In the genomic region with DNA sequence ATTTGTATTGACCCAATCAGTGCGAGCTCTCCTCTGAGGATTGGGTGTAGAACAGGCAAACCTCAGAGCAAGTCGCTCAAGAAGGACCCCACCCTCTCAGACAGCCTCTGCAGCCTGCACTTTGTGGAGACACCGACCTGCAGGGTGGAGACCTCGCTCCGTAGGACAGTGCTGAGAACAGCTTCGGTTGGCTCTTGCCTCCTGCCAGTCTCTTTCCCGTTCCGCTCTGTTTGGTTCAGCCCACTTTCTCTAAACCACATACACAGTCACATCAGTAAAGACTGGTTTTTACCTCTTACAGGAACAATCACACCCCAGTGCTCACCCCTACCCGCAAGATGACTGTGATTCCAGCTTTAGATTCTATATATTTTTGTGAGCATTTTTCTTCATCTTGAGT, we compare ENCODE assay signal across 24 mouse cellular contexts.
DNase-seq lines count a peak whose midpoint lies in the region; ATAC-seq lines count a peak whose summit lies in the region.
"Had no signal": no experiment of that assay in that cellular context is flagged by ENCODE, and none has a peak within 500 bp of the region (broad histone marks: within the 10 kb centered on the region; RNA-seq: fewer than 3 reads in every experiment).

No protein-coding gene starts in this region.

- H3K27me3 ChIP-seq in hindbrain, embryonic 16.5 days (replicated peaks; ENCODE audit: control insufficient read depth, insufficient read depth, low read length) = no peaks in the 10 kb centered on the region
- no peaks in the 10 kb centered on the region for H3K27me3 ChIP-seq in hindbrain, embryonic 13.5 days
- H3K27me3 ChIP-seq in midbrain, embryonic 11.5 days (ENCODE audit: control insufficient read depth, insufficient read depth, low read length) = no peaks in the 10 kb centered on the region
- no peaks in the 10 kb centered on the region for H3K27me3 ChIP-seq in midbrain, embryonic 15.5 days (replicated peaks)
- H3K27me3 ChIP-seq: forebrain, embryonic 13.5 days; liver, embryonic 13.5 days; megakaryocyte, embryonic 14.5 days; neural tube, embryonic 12.5 days had no signal

- H3K4me1 ChIP-seq in hindbrain, embryonic 16.5 days (ENCODE audit: control insufficient read depth, insufficient read depth, low read depth, low read length) = peaks cover 2% of the 10 kb centered on the region; the same call in 1 of the 2 replicates
- H3K4me1 ChIP-seq in hindbrain, embryonic 13.5 days (replicated peaks) = peaks cover 12% of the 10 kb centered on the region; the same call in 1 of the 2 replicates
- no peaks in the 10 kb centered on the region for H3K4me1 ChIP-seq in midbrain, embryonic 11.5 days (ENCODE audit: control insufficient read depth, insufficient read depth, low read length)
- no peaks in the 10 kb centered on the region for H3K4me1 ChIP-seq in midbrain, embryonic 15.5 days
- H3K4me1 ChIP-seq: forebrain, embryonic 13.5 days; liver, embryonic 13.5 days had no signal

- H3K9me3 ChIP-seq in hindbrain, embryonic 16.5 days (ENCODE audit: control insufficient read depth, low read length) = no peaks in the 10 kb centered on the region
- no peaks in the 10 kb centered on the region for H3K9me3 ChIP-seq in hindbrain, embryonic 13.5 days
- no peaks in the 10 kb centered on the region for H3K9me3 ChIP-seq in midbrain, embryonic 11.5 days (ENCODE audit: control insufficient read depth, low read length)
- H3K9me3 ChIP-seq in midbrain, embryonic 15.5 days = no peaks in the 10 kb centered on the region
- H3K9me3 ChIP-seq: forebrain, embryonic 13.5 days; neural tube, embryonic 12.5 days had no signal

- 70% methylated on average over 9 of the region's 9 CpGs for WGBS in hindbrain, embryonic 16.5 days
- 75% methylated on average over 9 of the region's 9 CpGs for WGBS in hindbrain, embryonic 13.5 days
- 71% methylated on average over 9 of the region's 9 CpGs for WGBS in midbrain, embryonic 11.5 days
- 77% methylated on average over 9 of the region's 9 CpGs for WGBS in midbrain, embryonic 15.5 days

- H3K27ac ChIP-seq in hindbrain, embryonic 16.5 days (ENCODE audit: low read depth, low read length) = no peak overlapping the region
- no peak overlapping the region for H3K27ac ChIP-seq in hindbrain, embryonic 13.5 days
- no peak overlapping the region for H3K27ac ChIP-seq in midbrain, embryonic 11.5 days (ENCODE audit: low read depth, low read length)
- H3K27ac ChIP-seq in midbrain, embryonic 15.5 days = no peak overlapping the region
- H3K27ac ChIP-seq: forebrain, embryonic 13.5 days; liver, embryonic 13.5 days; neural tube, embryonic 12.5 days had no signal

- H3K36me3 ChIP-seq in hindbrain, embryonic 16.5 days (ENCODE audit: control insufficient read depth, insufficient read depth, low read length) = no peaks in the 10 kb centered on the region
- no peaks in the 10 kb centered on the region for H3K36me3 ChIP-seq in hindbrain, embryonic 13.5 days
- no peaks in the 10 kb centered on the region for H3K36me3 ChIP-seq in midbrain, embryonic 11.5 days (ENCODE audit: control insufficient read depth, insufficient read depth, low read length)
- H3K36me3 ChIP-seq in midbrain, embryonic 15.5 days (replicated peaks) = no peaks in the 10 kb centered on the region
- H3K36me3 ChIP-seq: liver, embryonic 13.5 days; neural tube, embryonic 12.5 days had no signal

- ATAC-seq in hindbrain, embryonic 16.5 days = peak; percentile 48
- ATAC-seq in hindbrain, embryonic 13.5 days (ENCODE audit: low FRiP score) = no peak
- ATAC-seq in midbrain, embryonic 11.5 days (ENCODE audit: low FRiP score) = 0 out of 2 replicates have a peak, but pooled peaks have one; percentile 27
- no peak for ATAC-seq in midbrain, embryonic 15.5 days (replicated peaks)
- ATAC-seq in common myeloid progenitor, adult 5-6 weeks (replicated peaks; ENCODE audit: low read depth, poor library complexity, severe bottlenecking) = peak; percentile 67
- ATAC-seq in erythroid progenitor cell, adult 5-6 weeks (replicated peaks; ENCODE audit: low FRiP score, poor library complexity, severe bottlenecking) = 0 out of 2 replicates have a peak, but pooled peaks have one; percentile 46
- ATAC-seq: forebrain, embryonic 13.5 days had no signal

- no peak overlapping the region for H3K4me3 ChIP-seq in hindbrain, embryonic 16.5 days (ENCODE audit: low read length)
- H3K4me3 ChIP-seq in hindbrain, embryonic 13.5 days = no peak overlapping the region
- no peak overlapping the region for H3K4me3 ChIP-seq in midbrain, embryonic 11.5 days (ENCODE audit: low read depth, low read length)
- H3K4me3 ChIP-seq in midbrain, embryonic 15.5 days = no peak overlapping the region
- H3K4me3 ChIP-seq: forebrain, embryonic 13.5 days; liver, embryonic 13.5 days; megakaryocyte, embryonic 14.5 days; neural tube, embryonic 12.5 days had no signal

- DNase-seq in midbrain, embryonic 11.5 days (ENCODE audit: low spot score, missing footprints) = peak; percentile 62
- DNase-seq in lung, postnatal 4 days = no peak
- DNase-seq in heart, postnatal 36 days = no peak
- DNase-seq: adrenal gland, postnatal 10 days; cerebellum, adult 2 months; cerebellum, postnatal 36 days; kidney, adult 18-20 months; layer of hippocampus, adult 9-11 months; liver, embryonic 13.5 days; lung, adult 2 months; lung, postnatal 14 days; retina, postnatal 1 day; right cerebral cortex, postnatal 25 days; spleen, adult 18-20 months; thymus, postnatal 14 days had no signal

- no peak overlapping the region for H3K9ac ChIP-seq in hindbrain, embryonic 16.5 days (ENCODE audit: low read depth, low read length)
- no peak overlapping the region for H3K9ac ChIP-seq in hindbrain, embryonic 13.5 days
- H3K9ac ChIP-seq in midbrain, embryonic 11.5 days (ENCODE audit: low read length) = no peak overlapping the region
- H3K9ac ChIP-seq in midbrain, embryonic 15.5 days = no peak overlapping the region
- H3K9ac ChIP-seq: forebrain, embryonic 13.5 days; liver, embryonic 13.5 days; neural tube, embryonic 12.5 days had no signal

- intact Hi-C loops in heart, postnatal 36 days (cut with DNase I) = no loop called here

- no peak overlapping the region for H3K4me2 ChIP-seq in hindbrain, embryonic 16.5 days (ENCODE audit: low read length)
- no peak overlapping the region for H3K4me2 ChIP-seq in hindbrain, embryonic 13.5 days
- H3K4me2 ChIP-seq in midbrain, embryonic 11.5 days = no peak overlapping the region
- no peak overlapping the region for H3K4me2 ChIP-seq in midbrain, embryonic 15.5 days
- H3K4me2 ChIP-seq: forebrain, embryonic 13.5 days; heart, embryonic 11.5 days; liver, embryonic 13.5 days; neural tube, embryonic 12.5 days had no signal

Comparison
In these comparisons a context has a peak if more than half of its experiments do, and no peak if none do; other contexts are left out.
1. ATAC-seq: peak in hindbrain, embryonic 16.5 days (single experiment), midbrain, embryonic 11.5 days (single experiment), common myeloid progenitor, adult 5-6 weeks (single experiment) and erythroid progenitor cell, adult 5-6 weeks (single experiment); none in hindbrain, embryonic 13.5 days (single experiment) and midbrain, embryonic 15.5 days (single experiment).